Mouse (Mus musculus): ENCODE results near the gene Gm10715. TPM values are rescaled to one million over a fixed set of nuclear protein-coding genes. Genes with fewer than 3 reads are reported as not detected.

Gm10715 gene
- polyA plus RNA-seq (2015; fragmentation: Illumina TruSeq; extraction: RNeasy Lipid Tissue Mini Kit (QIAGEN cat#74804); ENCODE audit: insufficient read depth, low read depth, low replicate concordance) = not detected

GRCm38 (mm10) chr9:3036577-3036976, at the start of gene Gm10715:
TSS of gene Gm10715 (plus strand) at chr9:3036877.

GRCm38 (mm10) chr9:3000445-3000972, 36.2 kb upstream of the Gm10715 start, which contains the start of gene Gm10722:
TSS of gene Gm10722 (plus strand) at chr9:3000922.

GRCm38 (mm10) chr9:3002794-3003396, 33.8 kb upstream of the Gm10715 start, which contains the start of gene Gm11168:
TSS of gene Gm11168 (plus strand) at chr9:3003346.

GRCm38 (mm10) chr9:3012733-3013279, 23.9 kb upstream of the Gm10715 start, which contains the start of gene Gm10721:
TSS of gene Gm10721 (plus strand) at chr9:3013140.

GRCm38 (mm10) chr9:3015354-3015753, 21.3 kb upstream of the Gm10715 start, which contains the start of gene Gm10720:
TSS of gene Gm10720 (plus strand) at chr9:3015654.

GRCm38 (mm10) chr9:3017108-3017507, 19.6 kb upstream of the Gm10715 start, which contains the start of gene Gm10719:
TSS of gene Gm10719 (plus strand) at chr9:3017408.

GRCm38 (mm10) chr9:3023312-3023984, 13.2 kb upstream of the Gm10715 start, which contains the start of gene Gm10718:
TSS of gene Gm10718 (plus strand) at chr9:3023547.

GRCm38 (mm10) chr9:3024912-3025467, 11.7 kb upstream of the Gm10715 start, which contains the start of gene Gm10717:
TSS of gene Gm10717 (plus strand) at chr9:3025417.

GRCm38 (mm10) chr9:3034299-3034698, 2.4 kb upstream of the Gm10715 start, which contains the start of gene Gm17535:
TSS of gene Gm17535 (plus strand) at chr9:3034599.

Other genes with a start within 250 kb of the Gm10715 start
- not detected for gene Gm10722, start 36.0 kb upstream of the Gm10715 start, polyA plus RNA-seq (2015; fragmentation: Illumina TruSeq; extraction: RNeasy Lipid Tissue Mini Kit (QIAGEN cat#74804); ENCODE audit: insufficient read depth, low read depth, low replicate concordance)
- gene Gm11168, start 33.5 kb upstream of the Gm10715 start, polyA plus RNA-seq (2015; fragmentation: Illumina TruSeq; extraction: RNeasy Lipid Tissue Mini Kit (QIAGEN cat#74804); ENCODE audit: insufficient read depth, low read depth, low replicate concordance) = not detected
- gene Gm10721, start 23.7 kb upstream of the Gm10715 start, polyA plus RNA-seq (2015; fragmentation: Illumina TruSeq; extraction: RNeasy Lipid Tissue Mini Kit (QIAGEN cat#74804); ENCODE audit: insufficient read depth, low read depth, low replicate concordance) = not detected
- gene Gm10720, start 21.2 kb upstream of the Gm10715 start, polyA plus RNA-seq (2015; fragmentation: Illumina TruSeq; extraction: RNeasy Lipid Tissue Mini Kit (QIAGEN cat#74804); ENCODE audit: insufficient read depth, low read depth, low replicate concordance) = not detected
- not detected for gene Gm10719, start 19.5 kb upstream of the Gm10715 start, polyA plus RNA-seq (2015; fragmentation: Illumina TruSeq; extraction: RNeasy Lipid Tissue Mini Kit (QIAGEN cat#74804); ENCODE audit: insufficient read depth, low read depth, low replicate concordance)
- gene Gm10718, start 13.3 kb upstream of the Gm10715 start, polyA plus RNA-seq (2015; fragmentation: Illumina TruSeq; extraction: RNeasy Lipid Tissue Mini Kit (QIAGEN cat#74804); ENCODE audit: insufficient read depth, low read depth, low replicate concordance) = not detected
- not detected for gene Gm10717, start 11.5 kb upstream of the Gm10715 start, polyA plus RNA-seq (2015; fragmentation: Illumina TruSeq; extraction: RNeasy Lipid Tissue Mini Kit (QIAGEN cat#74804); ENCODE audit: insufficient read depth, low read depth, low replicate concordance)
- gene Gm17535, start 2.3 kb upstream of the Gm10715 start, polyA plus RNA-seq (2015; fragmentation: Illumina TruSeq; extraction: RNeasy Lipid Tissue Mini Kit (QIAGEN cat#74804); ENCODE audit: insufficient read depth, low read depth, low replicate concordance) = not detected

Data from pancreas, adult 10 weeks (tissue).